Mouse (Mus musculus) heart, postnatal 4 days (tissue): ENCODE measurements at regions not wholly inside any gene's neighbourhood (a gene's known extent, or its start where the extent isn't known, plus 50 kb on each side); places are given as distances from the start of the nearest gene placed in this dataset.
A peak's percentile ranks its signal among the peaks of the same experiment; 100 is the strongest.

Source experiments
- DNase-seq: peaks from one replicate; pipeline ENCODE4 v3.0.0; 2021

GRCm38 (mm10) chr3:49096118-49096517 lies 661.0 kb downstream of the Pcdh18 start:
- DNase-seq: no peak

- DNase-seq: peak; percentile 67
Measured at GRCm38 (mm10) chr3:49093818-49094680, 663.1 kb downstream of the Pcdh18 start.

- no peak for DNase-seq
Measured at GRCm38 (mm10) chr3:49068801-49069200, 688.3 kb downstream of the Pcdh18 start.

- no peak for DNase-seq
Measured at GRCm38 (mm10) chr3:49062081-49062480, 695.0 kb downstream of the Pcdh18 start.

- DNase-seq: peak; percentile 37
Measured at GRCm38 (mm10) chr3:49032981-49033380, 724.1 kb downstream of the Pcdh18 start.

GRCm38 (mm10) chr3:49009211-49009967 lies 747.7 kb downstream of the Pcdh18 start:
- DNase-seq: no peak
